Mouse (Mus musculus): ENCODE data around the gene Pbx1.

GRCm38 (mm10) chr1:168476216-168476897 lies 44.3 kb upstream of the Pbx1 start:
- TF ChIP-seq CTCF (IDR thresholded peaks at IDR 0.05 in 2 of 3, conservative IDR thresholded peaks at IDR 0.05 in 1 of 3; ENCODE audit: control insufficient read depth in 1 of 3, insufficient read depth in 1 of 3, low read depth in 2 of 3, low read length in 3 of 3, poor library complexity in 1 of 3, severe bottlenecking in 1 of 3) (no peak), ZNF384 (IDR thresholded peaks at IDR 0.05; ENCODE audit: low read depth, low read length) (no peak), TBP (IDR thresholded peaks at IDR 0.05; ENCODE audit: low read depth, low read length) (no peak), CHD2 (IDR thresholded peaks at IDR 0.05; ENCODE audit: low read length) (no peak), TAL1 (IDR thresholded peaks at IDR 0.05; ENCODE audit: low read length) (no peak)

Measured in MEL (cell line).